In the genomic region with DNA sequence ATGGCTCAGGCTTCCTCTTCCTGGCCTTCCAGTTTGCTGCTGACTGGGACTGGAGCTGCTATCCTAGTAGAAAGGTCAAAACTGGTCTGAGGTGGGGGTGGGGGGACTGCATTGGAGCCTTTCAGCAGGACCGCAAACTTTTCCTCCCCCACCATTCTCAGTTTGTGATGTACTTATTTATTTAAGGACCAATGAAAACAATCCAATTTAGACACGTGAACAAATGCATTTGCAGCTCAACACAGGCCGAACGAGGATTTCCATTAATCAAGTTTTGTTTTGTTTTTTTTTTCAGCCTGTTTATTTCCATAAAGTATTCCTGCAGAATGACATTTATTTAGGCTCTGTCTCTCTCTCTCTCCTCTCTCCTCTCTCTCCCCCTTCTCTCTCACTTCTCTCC, we compare ENCODE assay signal across 9 mouse cellular contexts. TPM values are rescaled to one million over a fixed set of nuclear protein-coding genes. Genes with fewer than 3 reads are reported as not detected.
DNase-seq lines count a peak whose midpoint lies in the region; ATAC-seq and TF ChIP-seq lines count a peak whose summit lies in the region.
"Had no signal": no experiment of that assay in that cellular context is flagged by ENCODE, and none has a peak within 500 bp of the region (broad histone marks: within the 10 kb centered on the region; RNA-seq: fewer than 3 reads in every experiment).

No protein-coding gene starts in this region.

- WGBS in heart, embryonic 12.5 days, result 46% methylated on average over 4 of the region's 4 CpGs
- WGBS in embryonic facial prominence, embryonic 10.5 days, result 32% methylated on average over 4 of the region's 4 CpGs
- WGBS in hindbrain, embryonic 12.5 days, result 20% methylated on average over 4 of the region's 4 CpGs
- 25% methylated on average over 4 of the region's 4 CpGs for WGBS in midbrain, embryonic 11.5 days
- WGBS in cerebellum, adult 2 months, result 84% methylated on average over 4 of the region's 4 CpGs

- peaks cover 44% of the 10 kb centered on the region for H3K4me1 ChIP-seq in heart, embryonic 12.5 days (replicated peaks)
- H3K4me1 ChIP-seq in embryonic facial prominence, embryonic 10.5 days, result peaks cover 81% of the 10 kb centered on the region
- peaks cover 69% of the 10 kb centered on the region for H3K4me1 ChIP-seq in hindbrain, embryonic 12.5 days
- H3K4me1 ChIP-seq in midbrain, embryonic 11.5 days (ENCODE audit: control insufficient read depth, insufficient read depth, low read length), result peaks cover 33% of the 10 kb centered on the region
- peaks cover 8% of the 10 kb centered on the region; the same call in 1 of the 2 replicates for H3K4me1 ChIP-seq in cerebellum, adult 2 months (ENCODE audit: control insufficient read depth, insufficient read depth, low read length)

- no peak for TF ChIP-seq CTCF in cerebellum, adult 2 months (IDR thresholded peaks at IDR 0.05; ENCODE audit: borderline replicate concordance, insufficient read depth, low read depth, low read length)

- peak overlapping the region; percentile 96 for H3K4me2 ChIP-seq in heart, embryonic 12.5 days
- peak overlapping the region; percentile 93 for H3K4me2 ChIP-seq in hindbrain, embryonic 12.5 days (replicated peaks)
- peak overlapping the region; percentile 93 for H3K4me2 ChIP-seq in midbrain, embryonic 11.5 days

- peaks cover 17% of the 10 kb centered on the region for H3K27me3 ChIP-seq in heart, embryonic 12.5 days (replicated peaks)
- H3K27me3 ChIP-seq in embryonic facial prominence, embryonic 10.5 days (replicated peaks; ENCODE audit: low read depth, poor library complexity, severe bottlenecking), result peaks cover 38% of the 10 kb centered on the region
- H3K27me3 ChIP-seq in hindbrain, embryonic 12.5 days, result peaks cover 13% of the 10 kb centered on the region
- H3K27me3 ChIP-seq in midbrain, embryonic 11.5 days (ENCODE audit: control insufficient read depth, insufficient read depth, low read length), result peaks cover 8% of the 10 kb centered on the region
- no peaks in the 10 kb centered on the region for H3K27me3 ChIP-seq in cerebellum, adult 2 months (ENCODE audit: control insufficient read depth, insufficient read depth, low read length)

- H3K27ac ChIP-seq in heart, embryonic 12.5 days (ENCODE audit: poor library complexity, severe bottlenecking), result no peak overlapping the region
- 0 out of 2 replicates have a peak overlapping the region, but pooled peaks have one; percentile 35 for H3K27ac ChIP-seq in embryonic facial prominence, embryonic 10.5 days (replicated peaks)
- no peak overlapping the region; the same call in 1 of the 2 replicates for H3K27ac ChIP-seq in hindbrain, embryonic 12.5 days
- H3K27ac ChIP-seq in midbrain, embryonic 11.5 days (ENCODE audit: low read depth, low read length), result no peak overlapping the region
- no peak overlapping the region for H3K27ac ChIP-seq in cerebellum, adult 2 months (ENCODE audit: insufficient read depth, low read length)

- no peak for DNase-seq in heart, adult 9 months (ENCODE audit: low spot score in 2 of 2)
- DNase-seq in embryonic facial prominence, embryonic 10.5 days (ENCODE audit: low spot score), result no peak
- DNase-seq in midbrain, embryonic 11.5 days (ENCODE audit: low spot score, missing footprints), result no peak
- no peak for DNase-seq in cerebellum, adult 2 months
- DNase-seq in thymus, adult 18-20 months, result no peak
- DNase-seq in testis, postnatal 10 days (ENCODE audit: low spot score), result no peak
- DNase-seq: gastrocnemius, postnatal 25 days had no signal

- no peak for ATAC-seq in heart, embryonic 12.5 days (ENCODE audit: insufficient number of reproducible peaks, low FRiP score)
- no peak for ATAC-seq in hindbrain, embryonic 12.5 days (ENCODE audit: low FRiP score)
- ATAC-seq in midbrain, embryonic 11.5 days (ENCODE audit: low FRiP score), result no peak

- H3K9ac ChIP-seq in heart, embryonic 12.5 days, result no peak overlapping the region
- peak overlapping the region; percentile 83 for H3K9ac ChIP-seq in hindbrain, embryonic 12.5 days
- H3K9ac ChIP-seq in midbrain, embryonic 11.5 days (ENCODE audit: low read length), result peak overlapping the region; percentile 14

- no peaks in the 10 kb centered on the region for H3K36me3 ChIP-seq in heart, embryonic 12.5 days
- peaks cover 30% of the 10 kb centered on the region for H3K36me3 ChIP-seq in embryonic facial prominence, embryonic 10.5 days (replicated peaks)
- 0 out of 2 replicates have a peak, but pooled peaks cover 5% of the 10 kb centered on the region for H3K36me3 ChIP-seq in hindbrain, embryonic 12.5 days
- no peaks in the 10 kb centered on the region; the same call in 1 of the 2 replicates for H3K36me3 ChIP-seq in midbrain, embryonic 11.5 days (ENCODE audit: control insufficient read depth, insufficient read depth, low read length)

- H3K4me3 ChIP-seq in heart, embryonic 12.5 days, result 0 out of 2 replicates have a peak overlapping the region, but pooled peaks have one; percentile 6
- H3K4me3 ChIP-seq in embryonic facial prominence, embryonic 10.5 days, result peak overlapping the region; percentile 70
- H3K4me3 ChIP-seq in hindbrain, embryonic 12.5 days, result peak overlapping the region; percentile 88
- peak overlapping the region; percentile 83 for H3K4me3 ChIP-seq in midbrain, embryonic 11.5 days (ENCODE audit: low read depth, low read length)
- no peak overlapping the region for H3K4me3 ChIP-seq in cerebellum, adult 2 months (replicated peaks; ENCODE audit: insufficient read depth, low read depth, low read length)

- no peaks in the 10 kb centered on the region for H3K9me3 ChIP-seq in heart, embryonic 12.5 days (replicated peaks)
- H3K9me3 ChIP-seq in embryonic facial prominence, embryonic 10.5 days, result no peaks in the 10 kb centered on the region
- H3K9me3 ChIP-seq in hindbrain, embryonic 12.5 days (replicated peaks), result no peaks in the 10 kb centered on the region
- no peaks in the 10 kb centered on the region for H3K9me3 ChIP-seq in midbrain, embryonic 11.5 days (ENCODE audit: control insufficient read depth, low read length)

- TF ChIP-seq POLR2A in cerebellum, adult 2 months (IDR thresholded peaks at IDR 0.05; ENCODE audit: borderline replicate concordance, insufficient read depth, low read length), result no peak

RNA-seq across cellular contexts. Expression of gene Nkd1, which starts 2.5 kb away (rescaled TPM):
- 26.5 and 27.7 TPM in 2 replicates for polyA plus RNA-seq in heart, embryonic 12.5 days (2016; fragmentation: Nextera tagmentation; extraction: Ambion mirVana)
- 43.5 and 49.7 TPM in 2 replicates for polyA plus RNA-seq in embryonic facial prominence, embryonic 10.5 days (2016; fragmentation: Nextera tagmentation; extraction: Ambion mirVana)
- polyA plus RNA-seq in hindbrain, embryonic 12.5 days (2016; fragmentation: Nextera tagmentation; extraction: Ambion mirVana), result 106 and 111 TPM in 2 replicates
- 50.5 and 61.1 TPM in 2 replicates for polyA plus RNA-seq in midbrain, embryonic 11.5 days (2014; fragmentation: Nextera tagmentation; extraction: Ambion mirVana)
- 19.4 and 21.5 TPM in 2 replicates for polyA plus RNA-seq in cerebellum, adult 2 months (2012; rRNA removed)
